Mouse (Mus musculus) embryonic fibroblast, embryonic 13.5 days (primary cell): Measurements from ENCODE around the gene Fnbp1. TPM values are rescaled to one million over a fixed set of nuclear protein-coding genes. Genes with fewer than 3 reads are reported as not detected.

Experiments
- H3K27ac ChIP-seq: 2 replicates; pipeline ENCODE4 v1.5.1; 2012; ENCODE audit warnings: low read length, control low read depth, inconsistent platforms; ENCODE audit not compliant: insufficient read depth
- H3K4me1 ChIP-seq: 2 replicates; pipeline ENCODE4 v1.6.1; 2011; ENCODE audit warnings: low read length; ENCODE audit not compliant: control insufficient read depth, insufficient read depth
- H3K4me3 ChIP-seq: 2 replicates; pipeline ENCODE4 v1.5.1; 2011; ENCODE audit warnings: mild to moderate bottlenecking, control low read depth, low read length; ENCODE audit not compliant: insufficient read depth
- CTCF ChIP-seq: IDR thresholded peaks from 2 replicates; pipeline ENCODE4 v1.5.1; 2011; ENCODE audit warnings: mild to moderate bottlenecking, control low read depth, low read length, moderate library complexity, borderline replicate concordance; ENCODE audit not compliant: insufficient read depth
- POLR2A ChIP-seq: IDR thresholded peaks from 2 replicates; pipeline ENCODE4 v1.6.1; 2011; ENCODE audit warnings: low read depth, mild to moderate bottlenecking, control low read depth, low read length, moderate library complexity
- polyA plus RNA-seq: library from polyadenylated mRNA; stranded (reverse); fragments of >200 nt; gene quantifications from 2 replicates; pipeline ENCODE4 v1.2.4, GENCODE M21; 2011; ENCODE audit warnings: low read depth; ENCODE audit not compliant: missing spikeins, insufficient read length

Fnbp1 gene
- polyA plus RNA-seq, 1 experiment = 75.6 TPM

GRCm38 (mm10) chr2:31069506-31069905 lies 72.3 kb downstream of the Fnbp1 start:
- TF ChIP-seq POLR2A = no peak
- Histone ChIP-seq H3K4me3 (no peak overlapping the region), H3K4me1 (peaks cover 19% of the 10 kb centered on the region), H3K27ac (peak overlapping the region; percentile 92)

- no peak overlapping the region for H3K4me3 ChIP-seq
- no peak for TF ChIP-seq CTCF
- no peak for TF ChIP-seq POLR2A
Observed at GRCm38 (mm10) chr2:31069114-31069445, 72.7 kb downstream of the Fnbp1 start.

GRCm38 (mm10) chr2:31068246-31069113 lies 73.3 kb downstream of the Fnbp1 start:
- no peak overlapping the region for H3K4me3 ChIP-seq
- peak overlapping the region; percentile 92 for H3K27ac ChIP-seq
- TF ChIP-seq CTCF (no peak), POLR2A (no peak)
- H3K4me1 ChIP-seq = peaks cover 19% of the 10 kb centered on the region

More at GRCm38 (mm10) chr2:31069114-31069445, 72.7 kb downstream of the Fnbp1 start:
- Histone ChIP-seq H3K27ac (peak overlapping the region; percentile 92), H3K4me1 (peaks cover 19% of the 10 kb centered on the region)

GRCm38 (mm10) chr2:31067696-31068245 lies 74.0 kb downstream of the Fnbp1 start:
- Histone ChIP-seq H3K27ac (peak overlapping the region; percentile 92), H3K4me3 (no peak overlapping the region), H3K4me1 (peaks cover 21% of the 10 kb centered on the region)
- TF ChIP-seq POLR2A = no peak
- no peak for TF ChIP-seq CTCF

GRCm38 (mm10) chr2:31067059-31067595 lies 74.7 kb downstream of the Fnbp1 start:
- Histone ChIP-seq H3K4me1 (peaks cover 22% of the 10 kb centered on the region), H3K27ac (peak overlapping the region; percentile 92), H3K4me3 (no peak overlapping the region)
- TF ChIP-seq CTCF = no peak
- TF ChIP-seq POLR2A = no peak

GRCm38 (mm10) chr2:31066019-31066789 lies 75.6 kb downstream of the Fnbp1 start:
- H3K27ac ChIP-seq = peak overlapping the region; percentile 92; the same call in 1 of the 2 replicates
- no peak for TF ChIP-seq CTCF
- no peak for TF ChIP-seq POLR2A
- no peak overlapping the region for H3K4me3 ChIP-seq
- peaks cover 26% of the 10 kb centered on the region for H3K4me1 ChIP-seq

GRCm38 (mm10) chr2:31061868-31062628 lies 79.8 kb downstream of the Fnbp1 start:
- peaks cover 14% of the 10 kb centered on the region for H3K4me1 ChIP-seq
- TF ChIP-seq CTCF = no peak
- no peak for TF ChIP-seq POLR2A
- H3K4me3 ChIP-seq = no peak overlapping the region
- peak overlapping the region; percentile 45 for H3K27ac ChIP-seq

GRCm38 (mm10) chr2:31060787-31061730 lies 80.7 kb downstream of the Fnbp1 start:
- no peak for TF ChIP-seq POLR2A
- Histone ChIP-seq H3K4me3 (no peak overlapping the region), H3K27ac (no peak overlapping the region), H3K4me1 (peaks cover 7% of the 10 kb centered on the region; the same call in 1 of the 2 replicates)

GRCm38 (mm10) chr2:31060271-31060670 lies 81.5 kb downstream of the Fnbp1 start:
- H3K27ac ChIP-seq = no peak overlapping the region
- no peak overlapping the region for H3K4me3 ChIP-seq
- peaks cover 7% of the 10 kb centered on the region; the same call in 1 of the 2 replicates for H3K4me1 ChIP-seq
- TF ChIP-seq CTCF (no peak), POLR2A (no peak)
